Mouse (Mus musculus): ENCODE data around the gene Ypel2.

Ypel2 gene

DNA sequence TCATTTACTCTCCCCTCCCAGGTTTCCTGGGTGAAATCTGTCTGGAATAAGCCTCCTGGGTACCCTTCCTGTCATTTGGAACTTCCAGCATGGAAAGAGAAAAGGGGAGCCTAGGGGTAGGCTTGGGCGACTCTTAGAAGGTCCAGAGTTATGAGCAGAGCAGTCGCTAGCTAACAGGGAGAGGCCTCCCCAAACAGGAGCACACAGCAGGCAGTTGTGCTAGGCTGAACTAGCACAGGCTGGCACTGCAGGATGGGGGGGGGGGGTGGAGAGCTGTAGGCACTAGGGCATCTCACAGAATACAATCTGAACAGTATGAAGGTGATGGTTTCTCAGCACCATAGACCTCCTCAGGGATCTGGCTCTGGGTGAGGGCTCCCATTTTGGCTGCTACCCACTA is 31.1 kb downstream of the Ypel2 start:
- no peak for DNase-seq (ENCODE audit: extremely low spot score, low spot score)

DNA sequence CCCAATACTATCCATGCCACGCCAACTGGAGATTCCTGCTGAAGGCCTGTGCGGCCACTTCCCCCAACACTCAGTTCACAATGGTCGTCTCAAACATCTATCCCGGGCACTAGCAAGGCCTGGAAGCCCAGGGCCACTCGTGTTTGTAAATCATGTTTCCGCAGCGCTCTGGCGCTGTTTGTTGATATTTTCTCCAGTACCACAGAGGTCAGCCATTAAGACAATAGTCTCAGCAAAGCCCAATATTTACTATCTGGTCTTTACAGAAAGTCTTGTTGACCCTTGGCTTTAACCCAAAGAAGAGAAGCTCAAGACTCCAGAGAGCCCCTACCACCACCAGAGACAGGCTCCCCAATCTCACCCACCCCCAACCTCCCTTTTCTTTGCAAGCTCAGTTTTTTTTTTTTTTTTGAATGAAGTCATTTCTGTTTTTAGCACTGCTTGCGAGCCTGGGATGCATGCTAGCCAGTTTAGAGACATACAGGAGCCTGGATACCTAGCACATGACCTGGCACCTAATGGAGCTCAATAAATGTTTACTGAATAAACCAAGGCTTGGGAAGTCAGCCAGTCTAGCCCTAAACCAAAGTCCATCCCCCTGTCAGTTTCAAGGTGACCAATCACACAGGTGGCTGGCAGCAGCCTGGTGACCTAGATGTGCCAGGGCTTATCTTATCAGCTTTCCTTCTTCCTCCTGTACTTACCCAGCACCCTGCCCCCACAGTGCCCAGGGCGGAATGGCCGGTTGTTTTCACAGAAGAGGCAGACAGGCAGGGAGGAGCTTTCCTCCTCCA is 31.8 kb downstream of the Ypel2 start:
- no peak for DNase-seq (ENCODE audit: extremely low spot score, low spot score)

DNA sequence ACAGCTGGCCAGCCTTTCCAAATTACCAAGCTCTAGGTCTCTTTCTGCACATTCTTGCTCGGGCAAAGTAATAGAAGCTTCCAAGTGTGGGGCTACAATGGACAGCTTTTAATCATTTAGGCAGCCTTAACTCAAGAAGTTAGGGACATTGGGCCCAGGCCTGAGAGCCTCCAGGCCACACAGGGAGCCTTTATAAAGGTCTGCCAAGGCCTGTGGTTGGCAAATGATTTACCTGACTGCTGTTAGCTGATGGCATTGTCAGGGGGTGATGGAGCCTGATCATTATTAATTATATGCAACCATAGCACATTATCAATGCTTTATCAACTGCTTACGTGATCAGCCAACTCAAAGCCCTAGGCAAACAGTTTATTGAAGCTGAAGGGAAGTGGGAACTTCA is 33.2 kb downstream of the Ypel2 start:
- no peak for DNase-seq (ENCODE audit: extremely low spot score, low spot score)

DNA sequence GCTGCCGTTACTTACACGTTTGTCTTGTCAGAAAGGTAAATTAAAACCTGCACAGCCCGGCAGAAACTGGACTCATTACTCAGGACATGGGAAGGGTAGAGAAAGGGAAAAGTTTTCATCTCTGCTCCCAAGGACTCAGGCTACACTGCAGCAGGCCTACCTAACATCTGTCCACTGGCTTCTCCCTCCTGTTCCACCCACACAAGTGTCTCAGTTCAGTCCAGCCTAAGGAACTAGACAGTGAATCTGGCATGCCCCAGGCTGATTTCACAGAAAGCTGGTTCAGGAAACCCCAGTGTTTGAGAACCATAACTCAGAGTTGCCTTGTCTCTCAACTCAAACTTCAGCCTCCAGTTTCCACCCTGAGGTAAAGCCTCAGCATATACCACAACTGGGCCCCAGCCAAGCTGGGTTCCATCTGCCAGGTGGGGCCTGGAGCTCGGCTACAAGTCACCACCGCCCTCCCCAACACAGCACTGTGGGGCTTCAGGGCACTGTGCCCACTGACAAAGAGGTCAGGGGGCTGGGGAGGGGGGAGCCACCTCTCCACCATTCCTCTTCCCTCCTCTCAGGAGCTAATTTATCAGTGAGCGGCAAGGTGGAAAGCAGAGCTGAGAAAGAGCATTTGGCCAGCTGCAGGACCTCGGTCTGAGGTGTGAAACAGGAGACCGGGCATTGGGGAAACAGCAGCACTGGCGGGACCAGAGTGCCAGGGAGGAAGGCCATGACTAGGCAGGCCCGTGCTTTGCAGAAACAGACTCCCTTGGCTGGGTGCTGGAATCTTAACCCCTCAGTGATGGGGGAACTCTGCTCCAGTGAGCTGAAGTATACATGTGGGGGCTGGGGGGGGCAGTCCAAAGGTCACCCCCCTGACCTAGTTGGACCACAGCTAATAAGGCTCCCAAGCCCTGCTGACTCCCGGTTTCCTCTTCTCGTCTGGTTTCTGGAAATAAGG is 34.5 kb downstream of the Ypel2 start:
- DNase-seq (ENCODE audit: extremely low spot score, low spot score) = no peak

DNA sequence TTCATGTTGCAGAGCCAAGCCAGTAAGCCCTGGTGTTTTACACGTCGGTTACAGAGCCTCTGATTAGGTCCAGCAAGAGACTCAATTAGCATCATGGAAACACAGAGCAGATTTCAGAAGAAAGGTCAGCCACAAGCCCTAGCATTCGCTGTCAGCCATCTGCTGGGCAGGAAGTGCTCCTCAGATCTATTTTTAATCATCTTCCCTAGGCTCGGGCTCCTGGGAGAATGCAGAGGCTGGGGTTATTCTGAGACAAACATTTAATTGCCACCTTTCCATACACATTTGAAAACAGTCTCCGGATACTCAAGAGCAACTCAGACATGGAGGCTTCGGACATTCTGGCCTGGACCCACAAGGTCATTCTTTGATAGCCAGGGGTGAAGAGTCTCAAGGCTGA is 35.3 kb downstream of the Ypel2 start:
- DNase-seq (ENCODE audit: extremely low spot score, low spot score) = no peak

DNA sequence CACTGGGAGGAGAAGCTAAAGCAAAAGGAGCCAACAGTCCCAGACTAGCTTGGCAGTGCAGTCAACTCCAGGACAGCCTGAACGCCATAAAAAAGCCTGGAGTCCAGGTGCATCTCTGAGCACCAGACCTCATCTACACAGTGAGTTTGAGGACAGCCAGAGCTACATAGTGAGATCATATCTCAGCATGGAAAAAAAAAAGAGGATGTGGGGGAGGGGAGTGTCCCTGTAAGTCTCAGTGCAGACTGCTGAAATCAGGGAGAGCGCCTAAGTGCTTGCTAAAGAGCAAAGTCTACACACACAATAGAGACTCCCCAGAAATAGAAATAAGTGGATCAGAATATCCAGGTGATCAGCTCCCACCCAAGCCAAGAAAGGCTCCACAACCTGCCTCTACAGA is 37.1 kb downstream of the Ypel2 start:
- no peak for DNase-seq (ENCODE audit: extremely low spot score, low spot score)

DNA sequence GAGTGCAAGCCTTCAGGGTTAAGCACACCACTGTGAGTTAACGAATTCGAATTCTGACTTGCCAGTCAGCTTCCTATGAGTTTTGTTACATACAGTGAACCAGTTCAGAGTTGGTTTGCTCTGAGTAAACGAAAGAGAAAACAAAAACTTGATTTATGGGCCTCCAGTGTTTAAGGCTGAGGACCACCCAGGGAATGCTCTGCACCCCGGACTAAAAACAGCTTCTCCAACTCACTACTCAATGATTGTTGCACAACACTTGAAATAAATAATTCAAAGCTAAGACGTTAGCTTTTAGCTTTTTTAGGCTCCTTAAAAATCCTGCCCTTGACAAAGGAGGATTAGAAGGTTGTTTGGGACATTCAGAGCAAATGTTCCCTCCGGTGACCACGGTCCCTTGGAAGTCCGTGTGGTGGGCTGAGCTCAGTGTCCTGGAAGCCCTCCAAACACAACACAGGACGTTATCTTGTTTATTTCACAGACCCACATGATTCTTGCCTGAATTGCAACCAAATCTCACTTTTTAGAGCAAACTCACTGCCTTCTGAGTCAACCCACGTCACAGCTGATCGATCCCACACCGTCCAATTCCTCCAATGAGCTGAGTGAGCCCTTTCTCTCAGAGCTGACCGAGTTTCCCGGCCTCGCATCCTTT is 38.8 kb downstream of the Ypel2 start:
- no peak for DNase-seq (ENCODE audit: extremely low spot score, low spot score)

DNA sequence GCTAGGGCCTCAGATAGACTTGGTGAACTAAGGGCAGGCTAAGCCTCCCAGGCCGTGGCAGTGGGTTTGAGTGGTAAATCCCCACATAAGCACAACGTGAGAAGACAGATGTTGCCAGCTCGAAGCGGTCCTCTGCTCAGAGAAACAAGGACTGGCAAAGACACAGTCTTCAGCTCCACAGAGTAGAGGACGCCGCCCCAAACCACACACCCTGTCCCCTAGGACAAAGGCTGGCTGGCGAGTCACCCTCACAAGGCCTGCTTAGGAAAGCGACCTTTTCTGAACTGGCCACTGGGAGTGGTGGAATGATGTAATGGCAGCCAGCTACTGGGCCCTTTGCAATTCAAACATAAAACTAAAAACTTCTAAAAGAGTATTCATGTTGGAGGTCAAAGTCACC is 40.4 kb downstream of the Ypel2 start:
- DNase-seq (ENCODE audit: extremely low spot score, low spot score) = no peak

DNA sequence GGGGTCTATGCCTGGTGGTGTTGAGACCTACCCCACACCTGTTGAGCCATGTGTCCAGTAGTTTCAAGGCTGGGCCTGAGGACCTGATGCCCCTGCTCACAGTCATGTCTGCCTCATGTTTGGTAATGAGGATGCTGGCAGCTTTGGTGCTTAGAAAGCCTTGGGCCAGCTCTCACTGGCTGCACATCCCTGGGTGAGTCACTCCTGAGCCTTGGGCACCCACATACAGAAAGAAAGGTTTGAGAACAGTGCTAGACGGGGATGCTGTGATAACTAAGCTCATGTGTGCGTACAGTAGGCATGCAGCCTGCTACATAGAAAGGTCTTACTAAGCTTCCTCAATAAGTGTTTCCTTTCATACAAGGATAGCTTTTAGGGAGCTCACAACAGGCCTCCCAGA is 40.8 kb downstream of the Ypel2 start:
- DNase-seq (ENCODE audit: extremely low spot score, low spot score) = no peak

DNA sequence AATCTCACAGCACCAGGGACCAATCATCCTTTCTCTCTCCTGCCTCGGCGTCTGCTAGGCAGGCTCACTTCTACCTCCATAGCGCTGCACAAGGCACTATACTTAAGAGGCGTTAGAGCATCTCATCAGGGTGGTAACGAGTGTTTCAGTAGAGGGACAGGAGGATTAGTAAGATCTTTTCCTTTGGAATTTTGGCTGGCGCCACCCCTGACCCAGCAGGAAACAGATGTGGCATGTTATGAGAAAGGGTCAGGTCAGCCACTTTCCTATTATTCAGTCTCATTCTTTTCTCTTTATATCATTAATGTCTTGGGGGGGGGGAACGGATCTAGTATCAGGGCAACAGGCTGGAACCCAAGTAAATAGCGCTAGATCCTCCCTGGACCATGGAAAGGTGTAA is 41.8 kb downstream of the Ypel2 start:
- DNase-seq (ENCODE audit: extremely low spot score, low spot score) = no peak

DNA sequence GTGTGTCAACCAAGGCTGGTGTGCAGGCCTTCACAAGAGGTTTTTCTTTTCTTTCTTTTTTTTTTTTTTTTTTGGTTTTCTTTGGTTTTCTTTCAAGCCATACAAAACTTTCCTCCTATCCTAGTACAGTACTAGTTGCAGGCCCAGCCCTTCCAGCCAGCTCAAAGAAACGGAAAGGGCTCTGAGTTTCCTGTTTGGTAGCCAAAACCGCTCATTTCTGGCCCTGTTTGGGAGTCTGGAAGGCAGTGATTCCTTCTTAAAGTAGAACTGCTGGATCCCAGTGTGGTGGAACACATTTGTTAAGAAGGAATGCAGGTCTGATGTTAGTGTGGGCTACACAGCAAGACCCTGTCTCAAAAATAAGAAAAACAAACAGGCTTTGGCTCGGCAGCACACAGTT is 43.0 kb downstream of the Ypel2 start:
- no peak for DNase-seq (ENCODE audit: extremely low spot score, low spot score)

DNA sequence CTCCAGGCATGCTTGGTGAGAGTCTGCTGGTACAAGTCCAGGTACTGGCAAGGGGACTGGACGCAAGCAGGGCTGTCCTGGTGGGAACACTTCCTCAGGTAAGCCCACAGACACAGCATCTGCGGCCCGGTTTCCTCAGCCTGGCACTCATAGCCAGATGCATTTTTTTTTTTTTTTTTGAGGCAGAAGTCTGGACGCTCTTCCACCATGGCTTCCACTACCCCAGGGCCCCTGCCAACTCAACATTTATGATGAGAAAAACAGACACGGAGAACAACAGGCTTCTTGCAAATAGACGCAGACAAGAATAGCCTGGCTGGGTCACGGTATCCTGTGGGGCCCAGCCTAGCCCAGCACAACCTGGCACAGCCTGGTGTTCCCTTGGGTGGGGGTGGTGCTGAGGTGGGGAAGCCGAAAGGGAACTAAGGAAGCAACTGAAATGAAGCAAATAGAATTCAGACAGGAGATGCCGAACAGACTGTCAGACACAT is 43.5 kb downstream of the Ypel2 start:
- DNase-seq (ENCODE audit: extremely low spot score, low spot score) = no peak

DNA sequence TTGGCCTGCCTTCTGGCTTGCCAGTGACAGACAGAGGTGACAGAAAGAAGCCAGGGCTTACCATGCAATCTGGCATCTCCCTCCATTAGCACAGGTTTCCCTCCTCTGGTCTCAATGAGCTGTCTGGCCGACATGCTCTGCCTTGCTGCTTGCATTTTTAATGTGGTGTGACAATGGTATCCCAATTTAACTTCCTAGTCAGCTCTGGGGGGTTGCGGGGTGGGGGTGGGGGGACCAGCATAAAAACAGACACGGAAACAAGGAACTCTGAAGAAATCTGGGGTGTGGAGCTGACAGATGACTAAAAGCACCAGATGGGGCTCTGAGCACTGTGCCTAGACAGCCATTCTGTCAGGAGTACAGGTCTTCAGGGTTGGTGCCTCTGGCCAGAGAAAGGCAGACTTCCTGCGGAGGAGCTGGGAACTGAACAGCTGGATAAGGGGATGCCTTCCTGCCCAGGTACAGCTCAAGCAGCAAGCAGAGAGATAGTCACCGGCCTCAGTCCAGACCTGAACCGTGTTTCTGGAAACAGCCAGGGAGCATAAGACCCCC is 46.8 kb downstream of the Ypel2 start:
- no peak for DNase-seq (ENCODE audit: extremely low spot score, low spot score)

DNA sequence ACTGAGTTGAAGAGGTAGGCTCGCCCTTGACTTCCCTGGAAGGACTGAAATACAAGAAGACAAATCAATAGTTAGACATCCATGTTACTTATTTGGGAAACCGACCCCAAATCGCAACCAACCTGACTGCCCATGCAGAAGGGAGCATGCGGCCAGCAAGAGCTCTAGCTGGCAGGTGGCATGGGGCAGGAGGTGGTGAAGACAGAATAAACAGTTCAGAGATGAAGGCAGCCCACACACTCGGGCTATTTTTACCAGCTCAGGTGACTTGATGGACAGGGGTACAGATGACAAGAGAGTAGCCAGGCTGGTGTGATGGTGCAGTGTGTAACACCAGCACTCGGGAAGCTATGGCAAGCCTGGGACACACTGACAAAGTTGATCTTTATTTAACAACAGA is 47.6 kb downstream of the Ypel2 start:
- no peak for DNase-seq (ENCODE audit: extremely low spot score, low spot score)

DNA sequence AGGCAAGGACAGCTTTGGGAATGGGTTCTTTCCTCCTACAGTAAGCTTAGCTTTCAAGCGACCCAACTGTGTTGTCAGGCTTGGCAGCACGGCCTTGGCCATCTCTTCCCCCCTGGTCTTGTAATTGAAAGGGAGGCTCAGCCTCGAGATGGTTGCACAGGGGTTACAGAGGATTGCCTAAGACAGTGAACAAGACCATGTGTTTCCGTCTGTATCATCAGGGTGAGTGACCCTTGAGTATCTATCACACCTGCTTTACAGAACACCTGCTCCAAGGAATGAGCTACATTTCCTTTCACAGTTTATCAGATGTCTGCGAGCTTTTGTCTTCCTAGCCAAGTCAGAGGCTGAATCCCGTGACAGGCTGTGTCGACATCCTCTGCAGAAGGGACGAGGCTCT is 48.4 kb downstream of the Ypel2 start:
- no peak for DNase-seq (ENCODE audit: extremely low spot score, low spot score)

DNA sequence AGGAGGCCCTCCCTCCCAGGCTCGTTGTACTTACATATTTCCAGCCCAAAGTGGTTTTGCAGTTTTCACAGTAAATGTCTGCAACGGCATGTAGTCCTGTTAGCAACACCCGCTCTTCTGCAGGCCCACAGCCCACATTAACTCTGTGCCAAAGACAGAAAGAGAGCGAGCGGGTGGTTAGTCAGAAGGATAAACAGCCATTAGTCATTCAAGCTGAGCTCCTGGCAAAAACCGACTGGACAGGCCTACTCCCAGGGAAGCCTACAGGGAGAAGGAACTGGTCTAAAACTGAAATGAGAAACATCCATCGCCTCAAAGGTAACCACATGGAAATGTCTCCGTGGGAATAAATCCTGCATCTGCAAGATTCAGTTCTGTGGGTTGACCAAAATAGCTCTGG is 49.0 kb downstream of the Ypel2 start:
- no peak for DNase-seq (ENCODE audit: extremely low spot score, low spot score)

DNA sequence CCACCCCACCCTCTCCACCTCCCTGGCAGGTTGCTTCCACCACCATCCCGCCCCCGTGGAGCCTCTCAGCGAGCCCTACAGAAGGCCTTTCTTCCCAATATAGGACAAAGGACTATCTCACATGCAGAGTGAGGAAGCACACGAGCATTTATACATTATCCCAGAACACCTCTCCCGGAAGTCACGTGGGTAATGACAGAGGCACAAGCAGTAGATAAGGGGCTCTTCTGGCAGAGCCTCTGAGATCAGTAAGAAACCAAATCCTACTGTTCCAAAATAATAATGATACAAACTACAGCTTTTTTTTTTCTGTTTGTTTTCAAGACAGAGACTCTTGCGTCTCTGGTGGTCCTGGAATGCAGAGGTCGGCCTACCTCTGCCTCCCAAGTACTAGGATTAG is 51.6 kb downstream of the Ypel2 start:
- DNase-seq (ENCODE audit: extremely low spot score, low spot score) = no peak

DNA sequence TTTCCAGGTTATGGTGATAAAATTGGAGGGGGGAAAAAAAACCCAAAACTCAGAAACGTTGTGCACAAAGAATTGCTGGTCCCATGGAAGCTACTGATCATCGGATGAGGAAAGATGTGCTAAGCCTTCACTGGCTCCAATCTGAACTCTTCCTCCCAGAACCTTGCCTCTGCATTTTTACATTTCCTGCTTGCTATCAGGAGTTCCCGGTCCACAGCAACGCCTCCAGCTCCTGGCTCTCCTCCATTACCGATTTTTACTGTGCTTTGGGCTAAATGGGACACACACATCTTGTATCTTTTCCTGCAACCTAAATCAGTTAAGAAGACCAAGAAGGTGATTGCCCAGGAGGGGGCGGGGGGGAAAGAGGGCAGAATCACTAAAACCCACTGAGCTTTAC is 54.0 kb downstream of the Ypel2 start:
- DNase-seq (ENCODE audit: extremely low spot score, low spot score) = no peak

DNA sequence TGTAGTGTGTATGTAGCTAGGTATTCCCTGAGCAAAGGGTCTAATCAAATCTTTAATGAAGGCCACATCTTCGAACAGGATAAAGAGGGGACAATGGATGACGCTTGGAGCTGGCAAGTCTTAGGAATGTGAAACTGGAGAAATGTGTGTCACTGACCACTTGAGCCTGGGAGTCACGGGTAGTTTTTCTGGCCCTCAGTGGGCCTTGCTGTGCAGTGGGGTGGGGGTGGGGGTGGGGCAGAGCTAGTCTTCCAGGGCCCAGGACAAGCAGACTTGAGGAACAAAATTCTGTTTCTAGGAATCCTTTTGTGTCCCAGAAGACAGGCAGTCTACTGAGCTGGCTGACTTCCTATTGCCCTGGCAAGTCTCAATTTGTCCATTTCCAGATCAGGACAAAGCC is 55.0 kb downstream of the Ypel2 start:
- no peak for DNase-seq (ENCODE audit: extremely low spot score, low spot score)

DNA sequence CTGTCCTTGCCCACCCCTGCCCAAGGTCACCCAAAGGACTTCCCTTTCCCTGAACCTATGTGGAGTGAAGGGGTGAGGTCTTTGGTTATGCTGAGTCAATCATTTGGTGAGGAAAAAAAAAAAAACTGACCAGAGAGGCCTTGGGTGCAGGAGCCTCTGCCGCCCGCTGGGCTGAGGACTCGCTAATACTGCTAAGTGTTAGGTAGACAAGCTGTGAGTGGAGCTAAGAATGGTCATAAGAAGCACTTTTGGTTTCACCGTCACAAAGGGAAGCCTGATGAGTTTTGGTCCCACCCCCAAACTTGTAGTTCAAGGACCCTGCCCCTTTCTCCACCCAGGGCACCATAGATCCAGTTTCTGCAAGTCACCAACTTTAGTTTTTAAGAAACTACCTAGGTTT is 55.4 kb downstream of the Ypel2 start:
- DNase-seq (ENCODE audit: extremely low spot score, low spot score) = no peak

DNA sequence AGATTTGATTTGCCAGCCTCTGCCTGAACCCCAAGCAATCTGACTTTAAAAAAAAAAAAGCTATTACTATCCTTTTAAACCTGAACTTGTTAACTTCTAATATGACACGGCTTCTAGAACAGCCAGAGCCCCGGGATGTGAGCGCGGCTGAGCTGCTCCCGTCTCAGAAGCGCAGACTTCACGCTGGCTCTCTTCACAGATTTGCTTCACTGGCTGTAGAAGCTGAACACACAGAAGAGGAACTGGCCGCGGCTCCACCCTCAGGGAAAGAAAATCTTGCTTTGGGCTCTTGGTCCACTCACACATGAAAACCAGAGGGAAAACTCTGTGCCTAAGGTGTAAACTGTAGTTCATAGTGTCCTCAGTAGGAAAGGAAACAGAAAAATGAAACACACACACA is 56.6 kb downstream of the Ypel2 start:
- no peak for DNase-seq (ENCODE audit: extremely low spot score, low spot score)

DNA sequence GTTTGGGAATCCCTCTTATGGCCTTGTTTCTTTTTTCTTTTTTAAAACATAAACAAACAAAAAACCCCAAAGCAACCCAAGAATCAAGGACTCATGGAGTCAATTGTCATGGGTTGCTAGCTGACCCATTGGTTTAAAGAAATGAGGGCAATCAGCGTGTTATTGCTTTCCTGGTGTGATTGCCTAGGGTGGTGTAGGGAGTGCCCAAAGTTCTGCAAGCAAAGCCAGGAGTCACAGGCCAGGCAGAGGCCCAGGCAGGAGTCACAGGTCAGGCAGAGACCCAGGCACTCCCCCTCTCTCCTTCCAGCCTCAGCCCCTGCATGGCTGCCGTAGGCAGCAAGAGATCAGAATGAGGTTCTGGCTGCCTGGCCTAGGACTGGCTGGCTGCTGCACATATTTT is 58.6 kb downstream of the Ypel2 start:
- no peak for DNase-seq (ENCODE audit: extremely low spot score, low spot score)
